Mouse (Mus musculus) megakaryocyte, embryonic 14.5 days (primary cell): ENCODE results near the gene Sema5a. TPM values are rescaled to one million over a fixed set of nuclear protein-coding genes. Genes with fewer than 3 reads are reported as not detected.
A peak's percentile ranks its signal among the peaks of the same experiment; 100 is the strongest.
"Not testable (repeated sequence)": the region's sequence is repeated elsewhere in the genome, so short reads cannot be mapped to it uniquely, and the experiment has no call there.

ENCODE experiments used
- H3K27me3 ChIP-seq: replicated peaks from 2 replicates; pipeline ENCODE3; 2012; ENCODE audit warnings: inconsistent platforms
- H3K36me3 ChIP-seq: replicated peaks from 2 replicates; pipeline ENCODE3; 2012; ENCODE audit warnings: low read length, inconsistent platforms, mixed read lengths
- H3K4me1 ChIP-seq: 2 replicates; pipeline ENCODE4 v1.6.1; 2012; ENCODE audit warnings: inconsistent platforms
- H3K4me3 ChIP-seq: replicated peaks from 2 replicates; pipeline ENCODE3; 2012; ENCODE audit warnings: moderate library complexity, mild to moderate bottlenecking, inconsistent platforms
- H3K9me3 ChIP-seq: 2 replicates; pipeline ENCODE4 v1.6.1; 2012; ENCODE audit warnings: inconsistent platforms
- FLI1 ChIP-seq: IDR thresholded peaks from 2 replicates; pipeline ENCODE4 v1.6.1; 2012; ENCODE audit warnings: low read length, inconsistent platforms, mixed read lengths
- GATA1 ChIP-seq: IDR thresholded peaks from 3 replicates; pipeline ENCODE4 v1.6.1; 2012; ENCODE audit warnings: mixed read lengths, low read length, inconsistent platforms, borderline replicate concordance
- polyA plus RNA-seq: library from polyadenylated mRNA; stranded (reverse); fragments of >175 nt; gene quantifications from 2 replicates; pipeline ENCODE4 v1.2.3, GENCODE M21; 2012; ENCODE audit warnings: low replicate concordance; ENCODE audit not compliant: insufficient read depth

The Sema5a gene
- polyA plus RNA-seq = not detected in 2 replicates

GRCm38 (mm10) chr15:32244344-32244955, at the start of gene Sema5a:
Gene Sema5a (plus strand): TSS chr15:32244810.
- H3K9me3 ChIP-seq = no peaks in the 10 kb centered on the region
- H3K4me3 ChIP-seq = peak within 1 kb of the TSS; percentile 75
- H3K36me3 ChIP-seq = no peaks in the 10 kb centered on the region
- TF ChIP-seq FLI1 (no peak), GATA1 (no peak)
- peaks cover 43% of the 10 kb centered on the region for H3K27me3 ChIP-seq
- H3K4me1 ChIP-seq = peaks cover 17% of the 10 kb centered on the region

DNA sequence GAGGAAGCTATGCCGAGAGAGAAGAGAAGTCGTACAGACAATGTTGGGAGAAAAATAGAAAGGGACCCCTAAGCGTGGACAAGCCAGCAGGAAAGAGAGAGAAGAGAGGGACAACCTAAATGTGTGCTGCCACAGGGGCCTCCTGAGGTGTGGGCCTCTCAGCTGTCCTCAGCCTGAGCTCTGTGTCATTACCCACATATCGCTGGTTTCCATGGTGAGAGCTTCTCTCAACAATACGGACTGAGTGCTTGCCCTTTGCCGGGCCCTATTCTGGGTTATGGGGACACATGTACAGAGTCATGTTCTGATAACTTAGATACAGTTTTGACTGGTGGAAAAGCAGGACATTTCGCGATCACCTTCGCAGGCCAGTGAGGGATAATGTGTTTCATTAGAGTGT, 46.5 kb upstream of the Sema5a start:
- no peak for TF ChIP-seq GATA1
- TF ChIP-seq FLI1 = no peak
- no peaks in the 10 kb centered on the region for H3K36me3 ChIP-seq
- no peak overlapping the region for H3K4me3 ChIP-seq
- H3K4me1 ChIP-seq = no peaks in the 10 kb centered on the region
- H3K9me3 ChIP-seq = peaks cover 20% of the 10 kb centered on the region; the same call in 1 of the 2 replicates
- no peaks in the 10 kb centered on the region for H3K27me3 ChIP-seq

DNA sequence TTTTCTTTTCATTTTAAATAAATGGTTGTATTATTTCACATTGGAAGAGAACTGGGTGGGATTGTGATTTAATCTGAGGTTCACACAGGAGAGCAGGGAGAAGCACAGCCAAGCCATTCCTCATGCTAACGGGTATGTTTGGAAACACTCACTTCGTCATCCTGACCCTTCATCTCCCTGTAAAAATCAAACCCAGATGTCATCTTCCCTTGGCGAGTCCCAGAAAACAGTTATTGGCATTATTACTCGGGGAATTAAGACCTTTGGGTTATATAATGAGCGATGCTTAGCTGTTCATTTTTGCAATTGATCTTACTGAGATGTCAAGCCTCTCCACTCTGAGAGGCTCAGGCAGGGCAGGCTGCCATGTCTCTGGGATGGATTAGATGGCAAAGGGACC, 46.0 kb upstream of the Sema5a start:
- Histone ChIP-seq H3K36me3 (no peaks in the 10 kb centered on the region), H3K4me1 (no peaks in the 10 kb centered on the region), H3K4me3 (no peak overlapping the region), H3K9me3 (peaks cover 21% of the 10 kb centered on the region; the same call in 1 of the 2 replicates), H3K27me3 (no peaks in the 10 kb centered on the region)
- TF ChIP-seq GATA1 (no peak), FLI1 (no peak)

DNA sequence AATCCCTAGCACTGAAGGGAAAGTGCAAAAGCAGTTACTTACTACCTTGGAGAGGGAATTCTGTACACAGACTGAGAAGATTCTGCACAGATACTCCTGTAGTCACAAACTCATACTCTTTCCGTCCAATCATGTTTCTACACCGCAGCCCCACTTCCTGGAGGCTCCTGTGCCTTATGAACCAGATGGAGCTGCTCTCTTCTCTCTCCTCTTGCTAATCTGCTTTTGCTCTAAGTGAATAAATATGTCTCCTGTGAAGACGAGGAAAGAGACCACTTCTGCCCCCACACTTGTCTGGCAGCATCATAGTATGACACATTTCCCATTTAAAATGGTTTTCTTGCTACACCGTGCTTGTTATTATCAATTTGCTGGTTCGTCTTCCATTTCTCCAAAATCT, 41.4 kb upstream of the Sema5a start:
- H3K4me3 ChIP-seq = no peak overlapping the region
- peaks cover 25% of the 10 kb centered on the region for H3K9me3 ChIP-seq
- no peaks in the 10 kb centered on the region for H3K27me3 ChIP-seq
- no peaks in the 10 kb centered on the region for H3K4me1 ChIP-seq
- TF ChIP-seq FLI1 (no peak), GATA1 (no peak)
- H3K36me3 ChIP-seq = no peaks in the 10 kb centered on the region

DNA sequence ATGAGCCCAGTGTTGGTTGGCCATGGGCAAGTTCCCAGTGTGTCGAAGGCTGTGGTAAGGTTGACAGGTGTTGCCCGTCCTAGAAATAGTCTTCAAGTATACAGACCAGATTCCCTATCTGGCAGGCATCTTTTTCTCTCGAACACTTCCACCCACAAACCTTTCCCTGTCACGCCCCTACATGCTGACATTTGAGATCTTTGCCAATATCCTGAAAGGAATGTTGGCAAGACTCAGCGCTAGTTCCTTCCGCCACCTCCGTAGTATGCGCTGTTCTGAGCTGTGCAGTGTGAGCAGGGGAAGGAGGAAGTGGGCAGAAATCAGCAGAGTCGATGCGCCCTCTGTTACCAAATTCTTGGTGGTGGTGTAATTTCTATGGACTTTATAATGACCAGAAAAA, 39.7 kb upstream of the Sema5a start:
- Histone ChIP-seq H3K36me3 (no peaks in the 10 kb centered on the region), H3K27me3 (no peaks in the 10 kb centered on the region), H3K4me1 (no peaks in the 10 kb centered on the region), H3K9me3 (peaks cover 19% of the 10 kb centered on the region), H3K4me3 (no peak overlapping the region)
- no peak for TF ChIP-seq FLI1
- no peak for TF ChIP-seq GATA1

GRCm38 (mm10) chr15:32214687-32215086, 29.9 kb upstream of the Sema5a start:
- H3K4me3 ChIP-seq, H3K4me1 ChIP-seq, H3K27me3 ChIP-seq, H3K36me3 ChIP-seq: not testable (repeated sequence)
- peaks cover 23% of the 10 kb centered on the region for H3K9me3 ChIP-seq

- Histone ChIP-seq H3K27me3 (no peaks in the 10 kb centered on the region), H3K4me1 (no peaks in the 10 kb centered on the region), H3K4me3 (no peak overlapping the region), H3K9me3 (peaks cover 16% of the 10 kb centered on the region; the same call in 1 of the 2 replicates), H3K36me3 (no peaks in the 10 kb centered on the region)
- TF ChIP-seq FLI1 (no peak), GATA1 (no peak)
Measured at GRCm38 (mm10) chr15:32223028-32223427, 21.6 kb upstream of the Sema5a start.

DNA sequence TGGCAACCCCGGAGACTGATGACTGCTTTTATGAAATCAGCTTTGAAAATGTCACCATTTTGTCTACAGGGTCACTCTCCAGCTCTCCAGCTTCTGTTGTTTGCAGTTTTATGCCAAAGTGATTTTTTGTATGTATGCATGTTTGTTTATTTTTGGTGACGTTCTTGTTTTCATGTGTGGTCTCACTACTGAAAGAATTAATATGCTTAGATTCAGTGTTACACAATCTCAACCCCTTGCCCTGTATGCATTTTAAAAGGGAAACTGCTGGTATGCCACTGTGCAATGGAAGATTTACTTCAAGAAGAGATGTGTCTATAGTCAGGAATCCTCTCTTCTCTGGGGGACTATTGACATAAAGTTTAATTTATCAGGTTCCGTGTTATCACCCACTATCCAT, 19.2 kb upstream of the Sema5a start:
- Histone ChIP-seq H3K36me3 (no peaks in the 10 kb centered on the region), H3K4me1 (no peaks in the 10 kb centered on the region), H3K9me3 (peaks cover 16% of the 10 kb centered on the region; the same call in 1 of the 2 replicates), H3K4me3 (no peak overlapping the region), H3K27me3 (no peaks in the 10 kb centered on the region)
- TF ChIP-seq GATA1 (no peak), FLI1 (no peak)

GRCm38 (mm10) chr15:32226381-32226780, 18.2 kb upstream of the Sema5a start:
- no peak overlapping the region for H3K4me3 ChIP-seq
- no peak for TF ChIP-seq FLI1
- no peak for TF ChIP-seq GATA1
- H3K9me3 ChIP-seq = peaks cover 21% of the 10 kb centered on the region; the same call in 1 of the 2 replicates
- no peaks in the 10 kb centered on the region for H3K36me3 ChIP-seq
- H3K27me3 ChIP-seq = no peaks in the 10 kb centered on the region
- no peaks in the 10 kb centered on the region for H3K4me1 ChIP-seq

GRCm38 (mm10) chr15:32226888-32227395, 17.7 kb upstream of the Sema5a start:
- H3K27me3 ChIP-seq = no peaks in the 10 kb centered on the region
- H3K4me3 ChIP-seq = no peak overlapping the region
- TF ChIP-seq FLI1 (no peak), GATA1 (no peak)
- H3K9me3 ChIP-seq = peaks cover 21% of the 10 kb centered on the region; the same call in 1 of the 2 replicates
- H3K36me3 ChIP-seq = no peaks in the 10 kb centered on the region
- no peaks in the 10 kb centered on the region for H3K4me1 ChIP-seq
